Mouse (Mus musculus) R1 (cell line): Measurements from ENCODE around the gene Ank2.

Experiments
- DNase-seq: peaks from one replicate; pipeline ENCODE4 v3.0.0-alpha.2; 2018; ENCODE audit warnings: low read depth, low spot score

The Ank2 gene

GRCm38 (mm10) chr3:127183998-127184753 lies 315.0 kb downstream of the Ank2 start:
- DNase-seq = peak; percentile 66

- DNase-seq = no peak
Measured at GRCm38 (mm10) chr3:127172697-127173096, 326.5 kb downstream of the Ank2 start.

DNA sequence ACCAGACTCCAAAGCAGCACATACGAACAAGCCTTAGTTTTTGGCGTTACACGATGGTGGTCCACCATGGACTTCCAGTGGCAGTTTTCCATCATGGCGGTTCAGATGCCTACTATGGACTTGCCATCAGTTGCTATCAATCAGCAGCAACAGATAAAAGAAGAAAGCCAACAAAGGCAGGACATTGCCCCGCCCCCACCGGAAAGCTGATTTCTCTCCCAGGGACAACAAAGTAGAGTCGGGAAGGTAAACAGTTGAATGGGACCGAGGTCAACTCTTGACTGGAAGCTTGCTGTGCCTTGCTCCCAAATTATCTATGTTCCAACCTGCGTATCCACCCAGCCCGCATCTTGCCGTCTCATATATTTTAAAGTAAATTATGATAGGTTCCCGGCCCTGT lies 328.9 kb downstream of the Ank2 start:
- DNase-seq = peak; percentile 72

- DNase-seq = no peak
Measured at GRCm38 (mm10) chr3:127169114-127169513, 330.0 kb downstream of the Ank2 start.

- no peak for DNase-seq
Measured at GRCm38 (mm10) chr3:127163749-127164148, 335.4 kb downstream of the Ank2 start.

- DNase-seq = peak; percentile 71
Measured at GRCm38 (mm10) chr3:127161998-127162712, 337.0 kb downstream of the Ank2 start.

DNA sequence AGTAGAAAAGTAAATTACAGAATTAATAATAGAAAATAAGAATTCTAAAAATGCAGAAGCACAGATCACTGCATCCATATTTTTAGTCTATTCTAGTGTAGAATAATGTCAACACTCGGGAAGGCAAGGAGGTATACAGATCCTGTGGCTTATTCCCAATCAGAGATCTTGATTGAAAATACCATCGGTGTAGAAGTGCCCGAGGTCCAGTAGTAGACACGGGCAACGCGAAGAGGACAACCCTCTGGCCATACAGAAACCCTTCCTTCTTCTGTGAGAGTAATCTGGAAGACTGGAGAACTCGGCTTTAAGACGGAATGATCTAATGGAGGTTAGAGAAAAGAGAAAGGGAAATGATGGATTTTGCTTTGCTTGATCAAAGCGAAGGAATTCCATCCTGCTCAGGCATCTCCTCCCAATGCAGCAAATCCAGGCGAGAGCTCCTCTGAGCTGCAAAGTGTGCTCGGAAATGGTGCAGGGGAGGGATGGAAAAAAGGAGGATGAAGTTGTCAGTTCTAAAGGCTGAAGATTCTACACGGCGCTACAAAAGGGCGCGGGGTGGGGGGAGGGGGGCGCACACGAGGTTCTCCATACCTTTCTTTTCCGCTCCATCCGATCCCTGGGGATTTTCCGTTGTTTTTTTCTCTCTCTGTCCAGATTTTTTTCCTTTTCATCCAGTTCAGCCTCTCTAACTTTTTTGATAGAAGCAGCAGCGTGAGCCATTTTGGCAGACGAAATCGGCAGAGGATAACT lies 337.9 kb downstream of the Ank2 start:
- DNase-seq = peak; percentile 11

DNA sequence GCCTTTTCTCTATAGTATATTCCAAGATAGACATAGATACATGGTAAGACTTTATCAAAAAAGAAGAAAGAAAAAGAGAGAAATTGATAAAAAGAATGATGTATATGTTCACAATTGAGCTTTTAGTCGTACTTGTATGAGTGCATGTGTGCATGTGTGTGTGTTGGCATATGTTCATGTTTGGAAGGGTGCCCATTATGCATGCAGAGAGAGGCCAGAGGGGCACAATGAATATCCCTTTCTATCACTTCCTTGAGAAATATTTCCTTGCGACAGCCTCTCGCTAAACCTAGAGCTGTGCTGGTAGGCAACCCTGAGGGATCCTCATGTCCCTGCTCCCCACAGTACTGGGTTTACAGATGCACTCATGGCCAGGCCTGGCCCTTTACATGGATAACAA lies 341.4 kb downstream of the Ank2 start:
- no peak for DNase-seq

- DNase-seq = no peak
Measured at GRCm38 (mm10) chr3:127156080-127156479, 343.1 kb downstream of the Ank2 start.

DNA sequence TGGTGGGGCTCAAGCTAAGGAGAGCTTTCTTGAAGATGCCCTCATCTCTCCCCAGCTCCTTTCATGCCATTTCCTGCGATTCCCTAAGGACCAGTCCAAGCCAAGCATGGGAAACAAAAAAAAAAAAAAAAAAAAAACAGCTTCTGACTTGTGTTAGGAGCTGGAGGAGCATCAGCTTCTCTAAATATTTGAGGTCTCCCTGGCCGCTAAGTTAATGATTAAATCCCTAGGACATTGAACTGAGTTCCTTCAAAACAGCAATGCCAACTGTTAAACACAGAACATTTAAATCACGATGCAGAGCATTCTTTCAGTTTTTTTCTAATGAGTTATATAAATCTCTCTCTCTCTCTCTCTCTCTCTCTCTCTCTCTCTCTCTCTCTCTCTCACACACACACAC lies 345.3 kb downstream of the Ank2 start:
- DNase-seq = no peak

GRCm38 (mm10) chr3:127153443-127153842 lies 345.7 kb downstream of the Ank2 start:
- DNase-seq = no peak

- no peak for DNase-seq
Measured at GRCm38 (mm10) chr3:127148648-127149047, 350.5 kb downstream of the Ank2 start.

- no peak for DNase-seq
Measured at GRCm38 (mm10) chr3:127140590-127140989, 358.6 kb downstream of the Ank2 start.

- DNase-seq = no peak
Measured at GRCm38 (mm10) chr3:127139638-127140037, 359.5 kb downstream of the Ank2 start.

DNA sequence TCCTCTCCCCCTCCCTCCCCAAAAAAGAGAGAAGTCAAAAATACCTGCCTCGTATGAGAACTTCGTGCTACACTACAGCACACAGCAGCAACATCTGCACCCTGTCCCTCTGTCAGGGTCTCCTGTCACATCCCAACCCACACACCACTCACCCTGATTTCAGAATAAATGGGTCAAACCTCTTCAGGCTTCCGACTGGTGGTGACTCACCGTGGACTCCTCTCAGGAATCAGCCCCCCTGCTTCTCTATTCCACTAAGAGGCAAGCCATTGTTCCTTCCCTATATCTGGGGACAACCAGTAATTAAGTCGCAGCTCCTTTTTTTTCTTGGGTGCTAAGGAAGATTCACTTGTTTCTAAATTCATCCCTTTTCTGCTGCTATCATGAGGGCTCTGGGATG lies 361.6 kb downstream of the Ank2 start:
- DNase-seq = no peak

- DNase-seq = no peak
Measured at GRCm38 (mm10) chr3:127134062-127134461, 365.1 kb downstream of the Ank2 start.

DNA sequence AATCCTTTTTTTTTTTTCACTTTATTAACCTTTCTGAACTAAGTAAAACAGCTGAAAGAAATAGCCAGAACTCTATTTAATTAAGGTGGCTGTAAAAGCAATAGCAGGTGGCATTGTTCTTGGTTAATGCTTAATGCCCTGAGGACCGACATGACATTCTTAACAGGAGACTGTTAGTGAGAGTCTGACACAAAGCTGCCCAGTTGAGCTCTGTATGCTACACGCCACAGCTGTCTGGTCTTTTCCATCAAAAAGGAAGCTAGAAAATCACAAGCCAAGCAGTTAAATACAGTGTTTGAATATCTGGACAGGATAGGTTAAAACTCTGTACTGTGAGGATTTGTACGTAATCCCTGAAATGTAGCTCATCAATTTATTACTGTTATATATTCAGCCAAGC lies 368.1 kb downstream of the Ank2 start:
- no peak for DNase-seq

DNA sequence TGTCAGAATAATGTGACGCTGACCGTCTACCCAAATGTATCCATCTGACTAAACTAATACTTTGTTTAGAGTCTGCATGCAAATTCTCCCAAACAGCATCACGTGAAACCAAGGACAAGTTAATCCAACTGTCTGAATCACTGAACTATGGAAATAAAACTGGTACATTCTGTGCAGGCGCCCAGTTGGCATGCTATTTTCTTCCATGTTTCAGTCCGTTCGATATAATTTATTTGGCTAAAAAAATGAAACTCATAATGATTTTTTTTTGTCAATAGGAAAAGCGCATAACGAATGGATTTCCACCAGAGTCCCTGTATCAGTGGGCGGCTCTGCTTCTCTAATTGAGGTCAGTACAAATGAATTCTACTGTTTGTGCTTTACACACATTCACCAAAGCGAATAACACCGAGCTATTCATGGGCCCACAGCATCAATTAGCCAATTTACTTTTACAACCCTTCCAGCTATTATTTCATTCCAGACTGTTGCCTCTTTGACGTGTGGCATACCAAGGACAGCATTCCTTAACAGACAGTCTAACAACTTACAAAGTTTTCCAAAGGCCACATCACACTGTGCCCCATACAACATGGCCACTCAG lies 368.9 kb downstream of the Ank2 start:
- no peak for DNase-seq

DNA sequence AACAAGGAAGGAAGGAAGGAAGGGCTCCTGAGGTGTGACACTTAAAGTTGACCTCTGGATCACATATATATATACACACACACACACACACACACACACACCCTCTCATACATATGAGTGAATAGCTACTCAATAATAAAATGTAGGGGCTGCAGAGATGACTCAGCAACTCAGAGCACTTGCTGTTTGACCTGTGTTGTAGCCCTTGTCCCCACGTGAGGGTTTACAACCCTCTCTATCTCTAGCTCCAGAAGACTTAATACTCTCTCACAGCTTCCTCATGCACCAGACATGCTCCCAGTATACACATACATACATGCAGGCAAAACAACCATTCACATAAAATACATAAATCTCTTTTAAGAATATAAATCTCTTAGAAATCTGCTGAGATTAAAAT lies 369.4 kb downstream of the Ank2 start:
- no peak for DNase-seq

DNA sequence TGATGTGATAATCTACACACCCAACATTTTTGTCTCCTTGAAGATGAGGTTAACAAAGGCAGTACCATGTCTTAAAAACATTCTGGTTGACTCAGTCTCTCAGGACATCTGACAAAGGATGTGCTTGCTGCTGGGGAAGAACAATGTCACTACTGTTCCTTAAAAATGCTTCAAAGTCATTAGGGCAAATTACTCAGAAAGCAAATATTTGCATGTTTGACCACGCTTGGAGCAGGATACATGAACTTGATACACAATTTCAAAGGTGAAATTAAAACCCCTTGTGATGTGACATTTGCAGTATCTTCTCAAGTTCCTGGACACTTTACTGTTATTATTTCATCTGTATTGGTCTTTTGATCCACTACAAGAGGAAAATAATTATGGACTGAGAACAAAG lies 371.5 kb downstream of the Ank2 start:
- no peak for DNase-seq

GRCm38 (mm10) chr3:127126220-127126619 lies 372.9 kb downstream of the Ank2 start:
- DNase-seq = no peak

GRCm38 (mm10) chr3:127124375-127124993 lies 374.7 kb downstream of the Ank2 start:
- DNase-seq = peak; percentile 76
